Mouse (Mus musculus): ENCODE data around the gene 1700025C18Rik. TPM values are rescaled to one million over a fixed set of nuclear protein-coding genes. Genes with fewer than 3 reads are reported as not detected.

The 1700025C18Rik gene
- polyA plus RNA-seq, 1 experiment from 2014 or later = not detected

- WGBS = 67% methylated on average over 8 of the region's 8 CpGs
- H3K9ac ChIP-seq = no peak overlapping the region
- H3K27ac ChIP-seq (replicated peaks) = no peak overlapping the region
- peaks cover 74% of the 10 kb centered on the region for H3K27me3 ChIP-seq
- ATAC-seq (ENCODE audit: low read depth) = no peak
- H3K36me3 ChIP-seq = no peaks in the 10 kb centered on the region
- no peaks in the 10 kb centered on the region for H3K9me3 ChIP-seq
- H3K4me3 ChIP-seq = no peak overlapping the region
- H3K4me2 ChIP-seq = no peak overlapping the region
- H3K4me1 ChIP-seq (replicated peaks) = peaks cover 47% of the 10 kb centered on the region
Measured at GRCm38 (mm10) chr2:165078045-165078444, 12.5 kb downstream of the 1700025C18Rik start.

- Histone ChIP-seq H3K4me2 (peak overlapping the region; percentile 16), H3K4me1 (replicated peaks) (peaks cover 49% of the 10 kb centered on the region), H3K27me3 (peaks cover 83% of the 10 kb centered on the region), H3K4me3 (no peak overlapping the region), H3K9me3 (no peaks in the 10 kb centered on the region), H3K27ac (replicated peaks) (peak overlapping the region; percentile 52), H3K9ac (peak overlapping the region; percentile 41; the same call in 1 of the 2 replicates), H3K36me3 (no peaks in the 10 kb centered on the region)
- WGBS = 6% methylated on average over 9 of the region's 9 CpGs
- peak; percentile 52 for ATAC-seq (ENCODE audit: low read depth)
Measured at GRCm38 (mm10) chr2:165077055-165077454, 13.5 kb downstream of the 1700025C18Rik start.

GRCm38 (mm10) chr2:165074937-165075336, 15.6 kb downstream of the 1700025C18Rik start:
- Histone ChIP-seq H3K4me1 (replicated peaks) (peaks cover 57% of the 10 kb centered on the region), H3K27me3 (peaks cover 80% of the 10 kb centered on the region), H3K4me3 (no peak overlapping the region), H3K9me3 (no peaks in the 10 kb centered on the region), H3K27ac (replicated peaks) (no peak overlapping the region), H3K36me3 (no peaks in the 10 kb centered on the region), H3K9ac (no peak overlapping the region), H3K4me2 (no peak overlapping the region)
- 41% methylated on average over 2 of the region's 2 CpGs for WGBS
- ATAC-seq (ENCODE audit: low read depth) = peak; percentile 26; the same call in 1 of the 2 replicates

- no peak for ATAC-seq (ENCODE audit: low read depth)
- Histone ChIP-seq H3K27ac (replicated peaks) (no peak overlapping the region), H3K4me2 (no peak overlapping the region), H3K9ac (no peak overlapping the region), H3K36me3 (no peaks in the 10 kb centered on the region), H3K27me3 (peaks cover 74% of the 10 kb centered on the region), H3K9me3 (no peaks in the 10 kb centered on the region), H3K4me1 (replicated peaks) (peaks cover 56% of the 10 kb centered on the region), H3K4me3 (no peak overlapping the region)
- WGBS = 50% methylated on average over 11 of the region's 11 CpGs
Measured at GRCm38 (mm10) chr2:165074081-165074884, 16.3 kb downstream of the 1700025C18Rik start.

GRCm38 (mm10) chr2:165073381-165073781, 17.2 kb downstream of the 1700025C18Rik start:
- 28% methylated on average over 9 of the region's 9 CpGs for WGBS
- H3K9ac ChIP-seq = peak overlapping the region; percentile 26; the same call in 1 of the 2 replicates
- no peak for ATAC-seq (ENCODE audit: low read depth)
- H3K27me3 ChIP-seq = peaks cover 65% of the 10 kb centered on the region
- H3K9me3 ChIP-seq = no peaks in the 10 kb centered on the region
- no peak overlapping the region for H3K27ac ChIP-seq (replicated peaks)
- H3K36me3 ChIP-seq = no peaks in the 10 kb centered on the region
- H3K4me2 ChIP-seq = no peak overlapping the region
- no peak overlapping the region for H3K4me3 ChIP-seq
- peaks cover 47% of the 10 kb centered on the region for H3K4me1 ChIP-seq (replicated peaks)

GRCm38 (mm10) chr2:165070096-165070816, 20.3 kb downstream of the 1700025C18Rik start:
- Histone ChIP-seq H3K27ac (replicated peaks) (no peak overlapping the region), H3K36me3 (no peaks in the 10 kb centered on the region), H3K4me1 (replicated peaks) (peaks cover 19% of the 10 kb centered on the region), H3K4me3 (no peak overlapping the region), H3K9me3 (no peaks in the 10 kb centered on the region), H3K4me2 (peak overlapping the region; percentile 34), H3K9ac (no peak overlapping the region), H3K27me3 (peaks cover 44% of the 10 kb centered on the region)
- 24% methylated on average over 23 of the region's 23 CpGs for WGBS
- ATAC-seq (ENCODE audit: low read depth) = peak; percentile 29; the same call in 1 of the 2 replicates

- Histone ChIP-seq H3K9ac (no peak overlapping the region), H3K27ac (replicated peaks) (no peak overlapping the region), H3K4me2 (no peak overlapping the region), H3K4me3 (no peak overlapping the region), H3K36me3 (no peaks in the 10 kb centered on the region), H3K4me1 (replicated peaks) (peaks cover 26% of the 10 kb centered on the region), H3K9me3 (no peaks in the 10 kb centered on the region), H3K27me3 (peaks cover 32% of the 10 kb centered on the region)
- ATAC-seq (ENCODE audit: low read depth) = no peak
- WGBS = 69% methylated on average over 2 of the region's 2 CpGs
Measured at GRCm38 (mm10) chr2:165068806-165069205, 21.7 kb downstream of the 1700025C18Rik start.

- H3K4me1 ChIP-seq (replicated peaks) = peaks cover 7% of the 10 kb centered on the region
Measured at GRCm38 (mm10) chr2:165064489-165064888, 26.1 kb downstream of the 1700025C18Rik start.

GRCm38 (mm10) chr2:165061638-165062433, 28.7 kb downstream of the 1700025C18Rik start:
- H3K4me3 ChIP-seq = no peak overlapping the region
- no peak overlapping the region for H3K27ac ChIP-seq (replicated peaks)
- no peaks in the 10 kb centered on the region for H3K9me3 ChIP-seq
- no peaks in the 10 kb centered on the region for H3K36me3 ChIP-seq
- WGBS = 88% methylated on average over 16 of the region's 16 CpGs
- no peaks in the 10 kb centered on the region; the same call in 1 of the 2 replicates for H3K27me3 ChIP-seq
- ATAC-seq (ENCODE audit: low read depth) = no peak
- H3K4me1 ChIP-seq (replicated peaks) = peaks cover 7% of the 10 kb centered on the region
- no peak overlapping the region for H3K9ac ChIP-seq
- H3K4me2 ChIP-seq = no peak overlapping the region

More at GRCm38 (mm10) chr2:165064489-165064888, 26.1 kb downstream of the 1700025C18Rik start:
- Histone ChIP-seq H3K27me3 (no peaks in the 10 kb centered on the region), H3K9me3 (no peaks in the 10 kb centered on the region), H3K9ac (no peak overlapping the region), H3K27ac (replicated peaks) (no peak overlapping the region), H3K4me2 (no peak overlapping the region), H3K4me3 (no peak overlapping the region), H3K36me3 (no peaks in the 10 kb centered on the region)
- no peak for ATAC-seq (ENCODE audit: low read depth)
- 38% methylated on average over 7 of the region's 7 CpGs for WGBS

GRCm38 (mm10) chr2:165059961-165060360, 30.6 kb downstream of the 1700025C18Rik start:
- no peak overlapping the region for H3K9ac ChIP-seq
- 89% methylated on average over 4 of the region's 4 CpGs for WGBS
- no peak for ATAC-seq (ENCODE audit: low read depth)
- H3K27me3 ChIP-seq = peaks cover 12% of the 10 kb centered on the region
- H3K27ac ChIP-seq (replicated peaks) = no peak overlapping the region
- H3K4me3 ChIP-seq = no peak overlapping the region
- H3K9me3 ChIP-seq = no peaks in the 10 kb centered on the region
- H3K4me1 ChIP-seq (replicated peaks) = peaks cover 18% of the 10 kb centered on the region
- no peaks in the 10 kb centered on the region for H3K36me3 ChIP-seq
- H3K4me2 ChIP-seq = no peak overlapping the region

- 83% methylated on average over 14 of the region's 14 CpGs for WGBS
Measured at GRCm38 (mm10) chr2:165056377-165057085, 34.0 kb downstream of the 1700025C18Rik start.

More at GRCm38 (mm10) chr2:165056377-165057085, 34.0 kb downstream of the 1700025C18Rik start:
- peaks cover 14% of the 10 kb centered on the region for H3K27me3 ChIP-seq
- no peaks in the 10 kb centered on the region for H3K9me3 ChIP-seq
- peaks cover 13% of the 10 kb centered on the region; the same call in 1 of the 2 replicates for H3K4me1 ChIP-seq (replicated peaks)
- H3K36me3 ChIP-seq = no peaks in the 10 kb centered on the region
- peak overlapping the region; percentile 20 for H3K4me3 ChIP-seq
- no peak overlapping the region for H3K9ac ChIP-seq
- no peak overlapping the region for H3K27ac ChIP-seq (replicated peaks)
- ATAC-seq (ENCODE audit: low read depth) = no peak
- peak overlapping the region; percentile 39 for H3K4me2 ChIP-seq
